Mouse (Mus musculus) left cerebral cortex, adult 11 months (tissue): ENCODE measurements around the gene Urgcp.
"Not testable (repeated sequence)": the region's sequence is repeated elsewhere in the genome, so short reads cannot be mapped to it uniquely, and the experiment has no call there.

Source experiments
- DNase-seq: peaks from one replicate; pipeline ENCODE4 v3.0.0; 2022; ENCODE audit warnings: low spot score

The Urgcp gene

GRCm38 (mm10) chr11:5761820-5762632, at the start of gene Urgcp:
Gene Urgcp, minus strand, starts transcription at chr11:5762376.
- DNase-seq, result peak; percentile 88

GRCm38 (mm10) chr11:5809487-5809886, 47.3 kb upstream of the Urgcp start:
- not testable (repeated sequence) for DNase-seq

GRCm38 (mm10) chr11:5807956-5808355, 45.8 kb upstream of the Urgcp start:
- DNase-seq, result no peak

- DNase-seq, result no peak
Measured at GRCm38 (mm10) chr11:5805711-5806110, 43.5 kb upstream of the Urgcp start.

DNA sequence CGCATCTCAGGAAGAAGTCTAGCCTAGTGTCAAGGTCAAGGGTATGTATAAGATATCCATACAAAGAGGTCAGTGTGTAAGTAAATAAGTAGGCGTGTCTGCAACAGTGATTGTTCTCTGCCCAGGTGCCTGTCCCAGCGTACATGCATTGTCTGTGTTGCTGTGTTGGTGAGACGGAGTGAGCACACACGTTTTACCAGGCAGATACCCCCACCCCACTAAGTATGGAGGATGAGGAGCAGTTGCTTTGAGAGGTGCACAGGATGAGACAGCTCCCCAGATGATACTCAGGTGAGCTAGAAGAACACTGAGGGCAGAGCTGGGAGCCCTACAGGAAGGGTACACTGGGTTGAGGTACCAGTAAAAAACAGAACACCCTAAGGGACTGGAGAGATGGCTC, 42.0 kb upstream of the Urgcp start:
- no peak for DNase-seq

- DNase-seq, result no peak
Measured at GRCm38 (mm10) chr11:5803551-5803981, 41.4 kb upstream of the Urgcp start, which contains the start of gene Pgam2. Gene Pgam2, minus strand, starts transcription at chr11:5803733.

DNA sequence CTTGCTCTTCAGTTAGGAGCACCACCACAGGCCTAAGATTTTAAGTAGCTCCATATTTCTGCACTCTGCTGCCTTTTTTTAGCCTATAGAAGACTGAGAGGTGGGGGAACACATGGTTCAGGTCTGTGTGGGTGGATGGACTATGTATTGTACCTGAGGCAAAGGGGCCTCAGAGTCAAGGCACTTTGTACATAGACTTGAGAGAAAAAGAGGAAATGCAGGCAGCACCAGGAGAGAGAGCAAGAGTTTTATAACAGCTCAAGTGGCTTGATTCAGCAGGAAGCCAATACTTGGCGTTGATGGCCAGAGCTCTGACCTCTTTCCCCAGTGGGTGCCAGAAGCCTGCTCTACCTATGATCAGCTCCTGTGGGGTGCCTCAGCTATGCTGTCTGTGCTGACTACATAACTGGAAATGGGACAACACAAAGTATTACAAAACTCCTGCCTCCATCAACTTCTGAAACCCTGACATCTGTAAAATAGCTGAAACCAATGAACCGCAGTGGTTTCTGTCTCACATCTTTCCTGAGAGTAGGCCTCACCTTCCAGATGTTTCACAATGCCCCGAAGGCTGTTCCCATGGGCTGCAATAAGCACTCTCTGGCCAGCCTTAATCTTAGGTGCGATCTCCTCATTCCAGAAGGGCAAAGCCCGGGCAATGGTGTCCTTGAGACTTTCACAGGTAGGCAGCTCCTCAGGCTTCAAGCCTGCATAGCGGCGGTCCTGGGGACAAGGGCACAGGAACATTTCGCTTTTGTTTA, 40.5 kb upstream of the Urgcp start:
- DNase-seq, result no peak

DNA sequence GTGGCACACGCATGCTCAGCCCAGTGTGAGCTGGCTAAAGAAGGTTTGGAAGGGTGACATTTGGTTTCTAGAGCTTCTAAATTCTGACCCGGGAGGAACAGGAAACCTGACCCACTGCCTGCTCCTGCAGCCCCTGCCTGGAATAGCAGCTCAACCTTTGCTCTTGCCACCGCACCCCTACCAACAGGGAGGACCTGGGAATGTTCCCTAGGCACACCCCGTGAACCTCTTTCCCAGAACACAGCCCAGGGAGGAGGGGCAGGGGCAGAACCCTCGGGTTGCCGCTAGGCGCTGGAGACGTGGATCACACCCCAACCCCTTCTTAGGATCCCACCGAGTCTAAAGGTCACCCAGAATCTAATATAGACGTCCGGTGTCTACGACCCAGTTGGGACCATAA, 39.8 kb upstream of the Urgcp start:
- no peak for DNase-seq

GRCm38 (mm10) chr11:5801511-5801910, 39.3 kb upstream of the Urgcp start:
- no peak for DNase-seq

GRCm38 (mm10) chr11:5799621-5800490, 37.7 kb upstream of the Urgcp start:
- DNase-seq, result no peak

GRCm38 (mm10) chr11:5797928-5798327, 35.8 kb upstream of the Urgcp start:
- DNase-seq, result no peak

DNA sequence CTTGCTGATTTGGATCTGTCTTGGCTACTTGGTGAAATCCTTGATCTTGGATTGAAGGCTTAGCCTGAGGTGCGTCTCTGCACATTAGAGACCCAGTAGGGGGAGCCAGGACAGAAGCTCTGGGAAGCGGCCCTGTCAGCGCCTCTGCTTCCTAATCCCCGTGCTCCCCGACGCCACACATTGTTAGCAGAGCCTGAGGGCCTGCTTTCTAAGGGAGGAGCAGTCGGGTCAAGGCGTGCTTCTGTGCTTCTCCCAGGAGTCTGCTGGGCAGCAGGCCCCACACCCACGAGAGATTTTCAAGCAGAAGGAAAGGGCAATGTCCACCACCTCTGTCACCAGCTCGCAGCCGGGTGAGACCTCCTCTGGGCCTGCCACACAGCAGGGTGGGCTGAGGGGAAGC, 35.2 kb upstream of the Urgcp start:
- no peak for DNase-seq

DNA sequence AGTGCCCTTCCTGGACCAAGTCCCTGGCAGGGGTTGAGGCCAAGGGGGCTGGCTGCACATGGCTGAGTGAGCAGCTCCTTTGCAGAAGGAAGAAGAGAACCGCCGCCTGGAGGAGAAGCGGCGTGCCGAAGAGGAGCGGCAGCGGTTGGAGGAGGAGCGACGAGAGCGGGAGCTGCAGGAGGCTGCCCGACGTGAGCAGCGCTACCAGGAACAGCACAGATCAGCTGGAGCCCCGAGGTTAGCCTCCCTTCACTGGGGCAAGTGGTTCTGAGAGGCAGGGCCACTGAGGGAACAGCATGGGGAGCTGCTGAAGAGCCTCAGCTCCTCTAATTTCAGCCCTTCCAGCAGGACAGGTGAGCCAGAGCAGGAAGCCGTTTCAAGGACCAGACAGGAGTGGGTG, 34.8 kb upstream of the Urgcp start:
- no peak for DNase-seq

DNA sequence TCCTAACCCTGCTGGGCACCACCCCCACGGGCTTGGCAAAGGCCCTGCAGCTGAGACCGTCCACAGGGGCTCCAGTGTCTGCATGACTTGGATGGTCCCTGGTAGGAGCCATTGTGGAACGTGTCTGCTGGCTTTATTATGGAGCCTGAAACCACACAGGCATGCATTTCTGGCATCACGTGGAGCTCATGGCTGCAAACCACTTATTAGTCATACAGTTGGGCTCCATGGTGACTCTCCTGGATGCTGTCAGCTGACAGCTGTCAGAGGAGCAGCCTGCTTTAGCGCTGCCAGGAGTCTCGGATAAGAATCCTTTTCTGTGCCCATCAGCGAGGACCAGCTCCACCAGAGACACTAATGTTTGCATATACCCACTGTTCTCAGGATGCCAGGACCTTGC, 33.5 kb upstream of the Urgcp start:
- DNase-seq, result no peak

- DNase-seq, result no peak
Measured at GRCm38 (mm10) chr11:5795290-5795689, 33.1 kb upstream of the Urgcp start.

- DNase-seq, result no peak
Measured at GRCm38 (mm10) chr11:5790431-5790830, 28.3 kb upstream of the Urgcp start.

- DNase-seq, result no peak
Measured at GRCm38 (mm10) chr11:5789754-5790333, 27.7 kb upstream of the Urgcp start.

DNA sequence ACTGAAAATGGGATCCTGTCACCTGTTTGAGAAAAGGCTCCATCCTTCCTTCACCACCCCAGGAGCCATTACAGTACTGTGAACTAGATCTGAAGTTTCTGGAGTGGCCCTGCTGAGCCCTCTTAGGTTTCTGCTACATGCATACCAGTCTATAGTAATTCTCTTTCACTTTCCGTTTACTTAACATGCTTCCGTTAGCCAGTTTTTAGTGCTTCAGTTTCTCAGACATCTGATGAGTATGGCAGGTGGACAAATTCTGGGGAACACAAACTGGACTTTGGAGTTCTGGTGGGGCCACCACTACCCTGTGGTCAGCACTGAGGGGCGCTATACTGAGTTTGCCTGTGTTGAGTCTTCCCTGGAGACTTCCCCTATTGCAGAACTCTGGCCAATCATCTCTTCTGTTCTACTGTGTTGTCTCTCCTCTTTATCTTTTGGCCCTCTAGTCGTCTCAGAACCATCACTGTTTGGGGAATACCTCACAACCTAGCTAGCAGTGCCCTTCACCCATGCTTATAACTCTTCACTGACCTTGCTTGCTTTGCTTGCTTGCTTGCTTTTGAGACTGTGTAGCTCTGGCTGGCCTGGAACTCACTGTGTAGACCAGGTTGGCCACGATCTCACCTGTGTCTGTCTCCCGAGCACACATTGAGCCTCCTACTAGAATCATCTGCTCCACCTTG, 27.0 kb upstream of the Urgcp start:
- no peak for DNase-seq

DNA sequence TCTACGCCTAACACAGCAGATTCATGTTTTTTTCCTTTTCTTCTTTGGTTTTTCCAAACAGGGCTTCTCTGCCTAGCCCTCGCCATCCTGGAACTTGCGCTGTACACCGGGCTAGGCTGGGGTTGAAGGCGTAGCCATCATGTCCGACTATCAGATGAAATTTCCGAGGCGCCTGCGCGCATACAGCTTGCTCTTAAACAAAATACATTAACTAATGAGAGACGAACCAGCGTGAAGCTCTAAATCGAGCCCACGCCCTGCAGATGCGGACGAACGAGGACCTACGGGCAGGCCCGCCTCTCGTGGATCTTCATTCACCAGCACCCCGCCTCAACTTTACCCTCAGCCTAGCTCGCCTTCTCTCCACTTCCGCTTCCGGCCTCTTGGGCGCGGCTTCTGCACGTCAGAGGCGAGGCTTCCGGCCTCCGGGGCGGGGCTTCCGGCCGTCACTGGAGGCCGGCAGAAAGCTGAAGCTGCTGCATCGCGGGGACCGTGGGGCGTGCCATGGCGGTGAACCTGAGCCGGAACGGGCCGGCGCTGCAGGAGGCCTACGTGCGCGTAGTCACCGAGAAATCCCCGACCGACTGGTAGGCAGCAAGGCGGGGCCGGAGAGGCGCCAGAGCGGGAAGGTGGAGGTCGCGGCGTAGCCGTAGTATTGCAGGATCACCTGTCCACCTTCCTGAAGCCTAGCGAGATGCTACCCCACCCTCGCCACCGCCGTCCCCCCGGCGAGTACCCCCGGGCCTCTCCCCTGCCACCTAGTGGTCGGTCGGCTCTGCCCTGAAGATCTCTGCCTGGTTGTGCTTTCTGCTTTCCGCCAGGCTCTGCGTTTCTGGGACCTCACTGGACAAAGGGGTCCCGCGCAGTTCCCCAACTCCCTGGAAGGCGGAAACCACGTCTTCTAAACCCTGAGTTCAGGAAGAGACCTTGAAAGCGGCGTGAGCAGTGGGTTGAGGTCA, 26.2 kb upstream of the Urgcp start, which contains the start of gene Dbnl:
Gene Dbnl (plus strand): TSS at position 433 of the 959 bp plus-strand sequence.
- DNase-seq, result peak; percentile 91

DNA sequence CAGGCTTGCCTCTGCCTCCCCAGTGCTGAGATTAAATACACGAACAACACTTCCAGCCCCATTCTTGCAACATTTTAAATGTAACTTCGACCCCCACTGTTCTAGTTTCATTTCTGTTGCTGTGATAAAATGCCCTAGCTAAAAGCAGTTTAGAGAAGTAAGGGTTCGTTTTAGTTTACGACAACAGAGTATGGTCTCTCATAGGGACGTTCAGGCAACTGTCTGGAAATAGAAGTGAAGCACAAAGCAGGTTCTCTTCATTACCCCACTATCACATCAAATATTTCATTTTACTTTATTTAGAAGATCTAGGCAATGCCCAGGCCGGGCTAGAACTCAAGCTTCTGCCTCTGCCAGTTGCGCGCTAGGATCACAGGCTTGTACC, 25.5 kb upstream of the Urgcp start:
- DNase-seq, result no peak
